Mouse (Mus musculus) ES-Bruce4 (cell line): Measurements from ENCODE around the gene Fndc4.

Experiments used
- CTCF ChIP-seq: IDR thresholded peaks from one replicate; pipeline ENCODE4 v1.8.1; 2011; ENCODE audit warnings: low read depth, low read length
- EP300 ChIP-seq: IDR thresholded peaks from 2 replicates; pipeline ENCODE4 v1.6.1; 2011; ENCODE audit warnings: low read depth, low read length; ENCODE audit not compliant: insufficient read depth

DNA sequence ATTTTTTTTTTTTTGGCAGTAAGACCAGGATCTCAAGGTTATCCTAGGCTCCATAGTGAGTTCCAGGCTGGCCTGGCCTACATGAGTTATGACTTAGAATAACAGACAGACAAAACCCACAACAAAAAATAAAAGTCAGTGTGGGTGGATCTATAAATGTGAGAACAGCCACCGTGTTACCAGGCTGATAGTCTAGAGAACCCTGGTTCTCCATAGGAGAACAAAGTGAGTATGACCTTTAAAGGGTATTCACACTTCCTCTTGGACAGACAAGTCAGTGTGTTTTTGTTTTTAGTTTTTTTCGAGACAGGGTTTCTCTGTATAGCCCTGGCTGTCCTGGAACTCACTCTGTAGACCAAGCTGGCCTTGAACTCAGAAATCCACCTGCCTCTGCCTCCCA, 39.9 kb downstream of the Fndc4 start:
- no peak for TF ChIP-seq CTCF
- TF ChIP-seq EP300 = no peak
